Mouse (Mus musculus): Measurements from ENCODE around the gene Npas3. TPM values are rescaled to one million over a fixed set of nuclear protein-coding genes. Genes with fewer than 3 reads are reported as not detected.

Npas3 gene
- total and polyA plus RNA-seq, 2 experiments from 2014 or later, result 16.6 to 28.3 TPM

DNA sequence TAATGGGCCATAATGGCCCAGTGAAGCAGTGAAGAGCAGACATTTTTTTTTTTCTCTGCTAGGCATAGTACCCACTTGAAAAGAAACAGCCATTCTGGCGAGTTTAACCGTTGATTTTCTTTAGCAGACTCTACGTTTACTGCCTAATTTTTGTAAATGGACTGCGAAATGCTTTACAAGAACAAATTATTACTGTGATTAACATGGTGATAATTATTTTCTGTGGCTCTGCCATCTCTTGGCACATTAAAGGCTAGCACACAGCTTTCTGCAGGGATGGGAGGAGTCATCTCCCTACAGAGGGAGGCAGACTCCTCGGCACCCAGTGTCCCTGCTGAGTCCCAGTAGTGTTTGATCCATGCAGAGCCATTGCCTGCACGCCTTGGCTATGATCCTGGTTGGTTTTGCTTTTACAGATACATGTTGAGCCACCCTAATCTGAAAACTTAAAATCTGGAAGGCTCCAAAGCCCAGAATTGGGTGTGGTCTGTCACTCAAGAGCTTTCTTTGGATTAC, 341.0 kb downstream of the Npas3 start:
- H3K9ac ChIP-seq, result no peak overlapping the region
- H3K4me2 ChIP-seq (ENCODE audit: low read depth), result no peak overlapping the region
- peaks cover 9% of the 10 kb centered on the region; the same call in 1 of the 2 replicates for H3K4me1 ChIP-seq (ENCODE audit: insufficient read depth)
- no peaks in the 10 kb centered on the region for H3K27me3 ChIP-seq (ENCODE audit: insufficient read depth, low read length)
- H3K9me3 ChIP-seq (ENCODE audit: low read length), result no peaks in the 10 kb centered on the region
- WGBS, result 34% methylated on average over 6 of the region's 6 CpGs
- H3K36me3 ChIP-seq (ENCODE audit: insufficient read depth), result no peaks in the 10 kb centered on the region
- ATAC-seq (peak; percentile 25; the same call in 1 of the 2 replicates), DNase-seq (peak; percentile 44)
- no peak overlapping the region for H3K4me3 ChIP-seq (ENCODE audit: low read depth, low read length)
- H3K27ac ChIP-seq (ENCODE audit: low read depth, low read length), result no peak overlapping the region
- TF ChIP-seq CTCF (IDR thresholded peaks at IDR 0.05; ENCODE audit: low read depth), result no peak

DNA sequence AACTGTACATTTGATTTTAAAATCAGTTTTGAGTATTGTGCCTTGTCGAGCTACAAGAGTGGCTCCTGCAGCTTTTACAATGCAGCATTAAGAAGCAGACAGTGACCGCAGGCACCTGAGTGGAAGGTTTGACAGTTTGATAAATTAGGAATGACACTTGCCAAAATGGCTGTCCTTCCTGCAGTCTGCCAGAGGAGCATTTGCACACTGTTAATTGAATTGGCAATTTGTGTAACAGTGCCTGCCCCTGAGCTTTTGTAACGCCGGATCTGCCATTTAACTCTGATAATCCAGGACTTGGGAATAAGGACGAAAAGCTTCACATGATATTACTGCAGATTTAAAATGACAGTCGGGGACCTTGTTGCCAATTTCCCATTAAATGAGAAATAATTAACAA, 357.2 kb downstream of the Npas3 start:
- DNase-seq, result no peak
- WGBS, result 34% methylated on average over 6 of the region's 6 CpGs
- no peaks in the 10 kb centered on the region for H3K9me3 ChIP-seq (ENCODE audit: low read length)
- no peak overlapping the region for H3K27ac ChIP-seq (ENCODE audit: low read depth, low read length)
- no peak overlapping the region for H3K4me3 ChIP-seq (ENCODE audit: low read depth, low read length)
- TF ChIP-seq CTCF (IDR thresholded peaks at IDR 0.05; ENCODE audit: low read depth), result no peak
- H3K36me3 ChIP-seq (ENCODE audit: insufficient read depth), result no peaks in the 10 kb centered on the region
- no peaks in the 10 kb centered on the region for H3K4me1 ChIP-seq (ENCODE audit: insufficient read depth)
- ATAC-seq, result no peak
- H3K4me2 ChIP-seq (ENCODE audit: low read depth), result no peak overlapping the region
- H3K9ac ChIP-seq, result no peak overlapping the region
- H3K27me3 ChIP-seq (ENCODE audit: insufficient read depth, low read length), result no peaks in the 10 kb centered on the region

DNA sequence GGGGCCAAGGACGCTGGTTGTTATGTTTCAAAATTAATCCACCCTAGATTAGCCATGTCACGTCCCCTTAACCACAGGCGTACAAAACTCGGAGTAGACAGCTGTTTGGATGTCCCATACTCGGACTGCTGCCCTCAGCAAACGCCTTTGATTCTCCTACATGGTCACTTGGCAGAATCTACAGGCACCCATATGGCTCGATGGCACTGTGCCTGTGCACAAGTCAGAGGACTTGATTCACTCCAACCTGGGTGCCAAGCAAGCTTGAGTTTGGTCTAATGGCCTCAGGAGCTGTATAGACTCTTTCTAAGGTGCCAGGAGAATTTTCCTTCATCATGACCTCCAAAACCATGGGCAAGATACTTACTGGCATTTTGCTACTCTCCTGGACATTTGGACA, 363.6 kb downstream of the Npas3 start:
- no peaks in the 10 kb centered on the region for H3K9me3 ChIP-seq (ENCODE audit: low read length)
- no peak for ATAC-seq
- no peak for TF ChIP-seq CTCF (IDR thresholded peaks at IDR 0.05; ENCODE audit: low read depth)
- H3K27ac ChIP-seq (ENCODE audit: low read depth, low read length), result no peak overlapping the region
- no peak overlapping the region for H3K4me2 ChIP-seq (ENCODE audit: low read depth)
- H3K9ac ChIP-seq, result no peak overlapping the region
- DNase-seq, result no peak
- no peaks in the 10 kb centered on the region for H3K4me1 ChIP-seq (ENCODE audit: insufficient read depth)
- no peaks in the 10 kb centered on the region for H3K27me3 ChIP-seq (ENCODE audit: insufficient read depth, low read length)
- WGBS, result 78% methylated on average over 7 of the region's 7 CpGs
- no peak overlapping the region for H3K4me3 ChIP-seq (ENCODE audit: low read depth, low read length)
- no peaks in the 10 kb centered on the region for H3K36me3 ChIP-seq (ENCODE audit: insufficient read depth)

DNA sequence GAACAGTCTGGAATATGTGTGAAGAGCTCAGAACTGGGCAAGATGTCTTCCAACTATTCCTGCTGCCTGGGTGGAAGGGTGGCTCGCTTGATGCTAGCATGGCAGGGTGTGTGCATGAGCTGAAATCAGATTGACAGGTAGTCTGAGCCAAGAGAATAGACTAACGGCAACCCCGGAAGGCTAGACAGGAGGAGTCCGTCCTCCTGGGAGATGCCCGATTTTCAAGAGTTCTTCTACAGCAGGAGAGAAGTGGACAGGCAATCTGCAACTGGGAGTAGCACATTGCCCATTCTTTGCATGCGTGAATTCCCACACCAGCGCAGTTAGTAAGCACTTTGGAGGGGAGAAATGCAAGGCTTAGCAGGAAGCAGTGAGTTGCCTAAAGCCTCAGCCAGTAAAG, 372.8 kb downstream of the Npas3 start:
- Histone ChIP-seq H3K4me3 (ENCODE audit: low read depth, low read length) (no peak overlapping the region), H3K27ac (ENCODE audit: low read depth, low read length) (no peak overlapping the region), H3K9me3 (ENCODE audit: low read length) (no peaks in the 10 kb centered on the region), H3K4me2 (ENCODE audit: low read depth) (no peak overlapping the region), H3K4me1 (ENCODE audit: insufficient read depth) (peaks cover 6% of the 10 kb centered on the region; the same call in 1 of the 2 replicates), H3K27me3 (ENCODE audit: insufficient read depth, low read length) (no peaks in the 10 kb centered on the region), H3K36me3 (ENCODE audit: insufficient read depth) (no peaks in the 10 kb centered on the region), H3K9ac (no peak overlapping the region)
- no peak for TF ChIP-seq CTCF (IDR thresholded peaks at IDR 0.05; ENCODE audit: low read depth)
- DNase-seq (no peak), ATAC-seq (no peak)
- 31% methylated on average over 7 of the region's 7 CpGs for WGBS

DNA sequence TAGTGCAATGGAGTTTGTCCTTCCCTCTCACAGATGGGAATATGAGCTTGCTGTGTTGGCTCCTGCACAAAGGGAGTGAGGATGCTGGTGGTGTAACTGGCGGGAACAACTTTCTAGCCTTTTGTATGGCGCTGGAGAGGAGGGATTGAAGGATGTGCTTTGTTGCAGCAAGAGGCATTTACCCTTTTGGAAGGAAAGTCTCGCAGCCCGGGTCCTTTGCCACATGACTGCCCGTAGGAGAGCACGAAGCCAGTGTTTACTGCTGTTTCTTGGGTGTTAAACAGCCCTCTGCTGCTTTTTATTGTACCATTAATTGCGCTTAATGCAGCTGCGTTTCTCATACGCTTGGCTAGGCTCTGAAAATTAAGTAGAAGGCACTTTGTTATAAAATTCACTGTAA, 375.3 kb downstream of the Npas3 start:
- H3K4me3 ChIP-seq (ENCODE audit: low read depth, low read length), result no peak overlapping the region
- H3K4me1 ChIP-seq (ENCODE audit: insufficient read depth), result peaks cover 6% of the 10 kb centered on the region; the same call in 1 of the 2 replicates
- no peaks in the 10 kb centered on the region for H3K36me3 ChIP-seq (ENCODE audit: insufficient read depth)
- peak; percentile 48 for ATAC-seq
- no peak overlapping the region for H3K27ac ChIP-seq (ENCODE audit: low read depth, low read length)
- H3K9me3 ChIP-seq (ENCODE audit: low read length), result no peaks in the 10 kb centered on the region
- H3K9ac ChIP-seq, result no peak overlapping the region
- WGBS, result 12% methylated on average over 9 of the region's 9 CpGs
- H3K4me2 ChIP-seq (ENCODE audit: low read depth), result no peak overlapping the region
- no peak for TF ChIP-seq CTCF (IDR thresholded peaks at IDR 0.05; ENCODE audit: low read depth)
- H3K27me3 ChIP-seq (ENCODE audit: insufficient read depth, low read length), result no peaks in the 10 kb centered on the region
- no peak for DNase-seq

DNA sequence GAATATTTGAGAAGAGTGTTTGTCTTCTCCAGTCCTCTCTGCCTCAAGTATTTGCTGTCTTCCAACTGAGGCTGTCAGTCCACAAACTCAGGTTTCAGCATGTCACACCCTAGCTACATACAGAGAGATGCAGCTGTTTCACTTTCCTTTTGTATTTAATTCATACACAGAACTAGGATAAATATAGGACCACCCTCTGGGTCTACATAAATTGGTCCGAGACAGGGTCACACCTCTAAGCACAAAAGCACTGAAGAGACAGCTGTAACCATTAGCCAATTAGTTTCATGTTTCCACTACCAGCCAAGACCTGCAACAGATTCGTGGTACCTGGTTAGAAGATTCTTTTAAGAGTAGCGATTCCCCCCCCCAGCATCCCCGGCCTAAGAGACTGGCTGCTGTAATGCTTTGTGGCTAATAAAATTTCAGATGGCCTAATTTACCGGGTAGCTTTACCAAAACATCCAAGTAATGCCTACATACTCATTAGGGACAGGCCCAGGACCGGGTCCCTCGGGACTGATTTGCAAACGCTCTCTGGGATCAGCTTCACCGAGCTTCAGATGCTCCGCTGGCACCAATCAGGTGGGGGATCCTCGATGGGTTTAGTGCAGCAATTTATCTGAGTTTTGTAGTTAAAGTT, 376.0 kb downstream of the Npas3 start:
- no peaks in the 10 kb centered on the region for H3K9me3 ChIP-seq (ENCODE audit: low read length)
- no peak overlapping the region for H3K4me2 ChIP-seq (ENCODE audit: low read depth)
- no peak for TF ChIP-seq CTCF (IDR thresholded peaks at IDR 0.05; ENCODE audit: low read depth)
- peaks cover 6% of the 10 kb centered on the region; the same call in 1 of the 2 replicates for H3K4me1 ChIP-seq (ENCODE audit: insufficient read depth)
- ATAC-seq (no peak), DNase-seq (no peak)
- H3K27me3 ChIP-seq (ENCODE audit: insufficient read depth, low read length), result no peaks in the 10 kb centered on the region
- 25% methylated on average over 11 of the region's 11 CpGs for WGBS
- no peaks in the 10 kb centered on the region for H3K36me3 ChIP-seq (ENCODE audit: insufficient read depth)
- no peak overlapping the region for H3K27ac ChIP-seq (ENCODE audit: low read depth, low read length)
- H3K4me3 ChIP-seq (ENCODE audit: low read depth, low read length), result no peak overlapping the region
- no peak overlapping the region for H3K9ac ChIP-seq

DNA sequence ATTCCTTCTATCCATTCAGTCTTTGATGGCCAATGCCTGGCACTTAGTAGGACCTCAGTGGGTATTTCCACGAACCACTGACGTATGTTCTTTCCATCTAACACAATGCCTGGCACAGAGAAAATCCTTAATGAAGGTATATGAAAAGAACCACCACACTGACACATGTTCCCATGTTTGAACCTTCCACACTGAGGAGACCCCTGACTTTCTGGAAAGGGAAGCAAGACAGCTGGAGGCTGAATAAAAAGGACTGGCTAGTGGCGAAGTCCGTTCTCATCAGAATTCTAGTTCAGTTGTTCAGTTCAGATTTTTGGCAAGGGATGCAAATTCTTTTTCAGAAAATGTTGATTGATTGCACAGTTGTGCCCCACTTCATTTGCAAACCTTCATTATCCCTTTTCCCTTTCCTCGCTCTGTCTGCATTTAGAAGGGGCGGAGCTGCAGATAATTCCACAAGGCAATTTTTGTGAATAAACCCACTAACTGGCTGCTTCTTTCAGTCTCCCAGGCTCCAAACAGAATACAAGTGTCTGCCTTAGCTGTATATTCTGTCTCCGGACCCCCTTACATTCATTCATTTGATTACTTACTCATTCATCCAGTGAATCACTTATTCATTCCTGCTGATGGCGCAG, 381.1 kb downstream of the Npas3 start:
- TF ChIP-seq CTCF (IDR thresholded peaks at IDR 0.05; ENCODE audit: low read depth), result no peak
- DNase-seq, result no peak
- H3K9me3 ChIP-seq (ENCODE audit: low read length), result no peaks in the 10 kb centered on the region
- WGBS, result 24% methylated on average over 8 of the region's 8 CpGs
- no peak overlapping the region for H3K4me3 ChIP-seq (ENCODE audit: low read depth, low read length)
- no peaks in the 10 kb centered on the region for H3K27me3 ChIP-seq (ENCODE audit: insufficient read depth, low read length)
- peak overlapping the region; percentile 10; the same call in 1 of the 2 replicates for H3K4me2 ChIP-seq (ENCODE audit: low read depth)
- ATAC-seq, result peak; percentile 32; the same call in 1 of the 2 replicates
- no peak overlapping the region for H3K9ac ChIP-seq
- H3K27ac ChIP-seq (ENCODE audit: low read depth, low read length), result peak overlapping the region; percentile 45; the same call in 1 of the 2 replicates
- H3K4me1 ChIP-seq (ENCODE audit: insufficient read depth), result peaks cover 11% of the 10 kb centered on the region
- no peaks in the 10 kb centered on the region for H3K36me3 ChIP-seq (ENCODE audit: insufficient read depth)

Measured in forebrain, postnatal 0 days (tissue).